Mouse (Mus musculus) CH12.LX (cell line): ENCODE measurements around the gene Slc26a9.

Experiments used
- BHLHE40 ChIP-seq: IDR thresholded peaks from 2 replicates; pipeline ENCODE4 v1.6.1; 2011; ENCODE audit warnings: mild to moderate bottlenecking, low read depth, low read length, improper control_type of control experiment
- CTCF ChIP-seq, 2 experiments: IDR thresholded peaks in 1 of 2; conservative IDR thresholded peaks in 1 of 2; 2 replicates each; pipeline ENCODE4 v1.5.1; 2011 to 2012; ENCODE audit warnings: low read depth in 2 of 2, low read length in 2 of 2, improper control_type of control experiment in 1 of 2, inconsistent platforms in 1 of 2, mild to moderate bottlenecking in 1 of 2, moderate library complexity in 1 of 2
- MAX ChIP-seq: IDR thresholded peaks from 2 replicates; pipeline ENCODE4 v1.6.1; 2011; ENCODE audit warnings: low read length, improper control_type of control experiment
- MXI1 ChIP-seq: IDR thresholded peaks from 2 replicates; pipeline ENCODE4 v1.6.1; 2011; ENCODE audit warnings: mild to moderate bottlenecking, low read depth, low read length, improper control_type of control experiment
- POLR2A ChIP-seq: IDR thresholded peaks from 2 replicates; pipeline ENCODE4 v1.6.1; 2011; ENCODE audit warnings: low read depth, mild to moderate bottlenecking, improper control_type of control experiment, low read length
- POLR2AphosphoS2 ChIP-seq: IDR thresholded peaks from 2 replicates; pipeline ENCODE4 v1.6.1; 2011; ENCODE audit warnings: low read depth, low read length, improper control_type of control experiment
- UBTF ChIP-seq: IDR thresholded peaks from 2 replicates; pipeline ENCODE4 v1.6.1; 2012; ENCODE audit warnings: low read depth, mild to moderate bottlenecking, inconsistent platforms, low read length, improper control_type of control experiment, moderate library complexity
- USF1 ChIP-seq: IDR thresholded peaks from 2 replicates; pipeline ENCODE4 v1.6.1; 2014; ENCODE audit warnings: low read depth, mild to moderate bottlenecking, inconsistent platforms, low read length, improper control_type of control experiment
- ZKSCAN1 ChIP-seq: IDR thresholded peaks from 2 replicates; pipeline ENCODE4 v1.6.1; 2012; ENCODE audit warnings: low read depth, inconsistent platforms, low read length, improper control_type of control experiment, borderline replicate concordance

GRCm38 (mm10) chr1:131703482-131703881 lies 40.3 kb upstream of the Slc26a9 start:
- TF ChIP-seq CTCF (conservative IDR thresholded peaks at IDR 0.05 in 1 of 2, IDR thresholded peaks at IDR 0.05 in 1 of 2; ENCODE audit: low read depth in 2 of 2, low read length in 2 of 2) (no peak), UBTF (no peak), POLR2A (no peak), USF1 (no peak), ZKSCAN1 (no peak), BHLHE40 (peak; percentile 63), POLR2AphosphoS2 (no peak), MXI1 (no peak), MAX (no peak)
